Mouse (Mus musculus): Measurements from ENCODE around the gene Snapin. TPM values are rescaled to one million over a fixed set of nuclear protein-coding genes. Genes with fewer than 3 reads are reported as not detected.

Snapin gene
- polyA plus RNA-seq, 1 experiment from 2014 or later, result 79.6 TPM

GRCm38 (mm10) chr3:90513796-90514590 lies 23.2 kb upstream of the Snapin start, which contains the start of the genes S100a1 and S100a13:
TSS of gene S100a1 (minus strand) at chr3:90514392.
TSS of gene S100a13 (plus strand) at chr3:90514435.
- Histone ChIP-seq H3K4me3 (replicated peaks; ENCODE audit: low read depth, low read length) (peak within 1 kb of the TSS; percentile 46), H3K4me1 (replicated peaks; ENCODE audit: insufficient read depth, low read length) (peaks cover 16% of the 10 kb centered on the region), H3K4me2 (ENCODE audit: low read length) (peak within 1 kb of the TSS; percentile 84), H3K36me3 (ENCODE audit: insufficient read depth, low read length) (no peaks in the 10 kb centered on the region), H3K9me3 (replicated peaks; ENCODE audit: low read length) (no peaks in the 10 kb centered on the region), H3K27ac (peak within 1 kb of the TSS; percentile 81), H3K9ac (ENCODE audit: low read depth, low read length) (peak within 1 kb of the TSS; percentile 58), H3K27me3 (ENCODE audit: insufficient read depth, low read length) (no peaks in the 10 kb centered on the region)
- peak; percentile 82 for DNase-seq (ENCODE audit: low spot score)
- peak; percentile 65 for ATAC-seq (replicated peaks; ENCODE audit: low FRiP score, low read depth)
- TF ChIP-seq CTCF (IDR thresholded peaks at IDR 0.05; ENCODE audit: low read depth), result peak; percentile 61; the same call in 1 of the 2 replicates
- 3% methylated on average over 25 of the region's 25 CpGs for WGBS

- no peaks in the 10 kb centered on the region for H3K36me3 ChIP-seq (ENCODE audit: insufficient read depth, low read length)
- H3K9me3 ChIP-seq (replicated peaks; ENCODE audit: low read length), result no peaks in the 10 kb centered on the region
- ATAC-seq (replicated peaks; ENCODE audit: low FRiP score, low read depth) (no peak), DNase-seq (ENCODE audit: low spot score) (peak; percentile 27)
- 57% methylated on average over 9 of the region's 9 CpGs for WGBS
- H3K27me3 ChIP-seq (ENCODE audit: insufficient read depth, low read length), result no peaks in the 10 kb centered on the region
- H3K4me2 ChIP-seq (ENCODE audit: low read length), result peak overlapping the region; percentile 84
- H3K4me3 ChIP-seq (replicated peaks; ENCODE audit: low read depth, low read length), result peak overlapping the region; percentile 46; the same call in 1 of the 2 replicates
- peak overlapping the region; percentile 81 for H3K27ac ChIP-seq
- H3K4me1 ChIP-seq (replicated peaks; ENCODE audit: insufficient read depth, low read length), result peaks cover 16% of the 10 kb centered on the region
- TF ChIP-seq CTCF (IDR thresholded peaks at IDR 0.05; ENCODE audit: low read depth), result no peak
- H3K9ac ChIP-seq (ENCODE audit: low read depth, low read length), result 0 out of 2 replicates have a peak overlapping the region, but pooled peaks have one; percentile 58
Measured at GRCm38 (mm10) chr3:90512948-90513642, 22.3 kb upstream of the Snapin start.

GRCm38 (mm10) chr3:90512276-90512675 lies 21.4 kb upstream of the Snapin start:
- H3K9ac ChIP-seq (ENCODE audit: low read depth, low read length), result no peak overlapping the region
- DNase-seq (ENCODE audit: low spot score) (no peak), ATAC-seq (replicated peaks; ENCODE audit: low FRiP score, low read depth) (no peak)
- peaks cover 16% of the 10 kb centered on the region for H3K4me1 ChIP-seq (replicated peaks; ENCODE audit: insufficient read depth, low read length)
- WGBS, result 77% methylated on average over 5 of the region's 5 CpGs
- no peak overlapping the region for H3K4me3 ChIP-seq (replicated peaks; ENCODE audit: low read depth, low read length)
- no peak for TF ChIP-seq CTCF (IDR thresholded peaks at IDR 0.05; ENCODE audit: low read depth)
- no peak overlapping the region for H3K4me2 ChIP-seq (ENCODE audit: low read length)
- H3K36me3 ChIP-seq (ENCODE audit: insufficient read depth, low read length), result no peaks in the 10 kb centered on the region
- H3K9me3 ChIP-seq (replicated peaks; ENCODE audit: low read length), result no peaks in the 10 kb centered on the region
- no peak overlapping the region for H3K27ac ChIP-seq
- no peaks in the 10 kb centered on the region for H3K27me3 ChIP-seq (ENCODE audit: insufficient read depth, low read length)

GRCm38 (mm10) chr3:90509747-90510123 lies 18.9 kb upstream of the Snapin start:
- Histone ChIP-seq H3K4me1 (replicated peaks; ENCODE audit: insufficient read depth, low read length) (peaks cover 6% of the 10 kb centered on the region), H3K9ac (ENCODE audit: low read depth, low read length) (no peak overlapping the region), H3K36me3 (ENCODE audit: insufficient read depth, low read length) (peaks cover 11% of the 10 kb centered on the region), H3K27ac (peak overlapping the region; percentile 98), H3K27me3 (ENCODE audit: insufficient read depth, low read length) (no peaks in the 10 kb centered on the region), H3K4me3 (replicated peaks; ENCODE audit: low read depth, low read length) (peak overlapping the region; percentile 95), H3K4me2 (ENCODE audit: low read length) (peak overlapping the region; percentile 76), H3K9me3 (replicated peaks; ENCODE audit: low read length) (no peaks in the 10 kb centered on the region)
- 26% methylated on average over 2 of the region's 2 CpGs for WGBS
- no peak for TF ChIP-seq CTCF (IDR thresholded peaks at IDR 0.05; ENCODE audit: low read depth)
- DNase-seq (ENCODE audit: low spot score) (no peak), ATAC-seq (replicated peaks; ENCODE audit: low FRiP score, low read depth) (no peak)

DNA sequence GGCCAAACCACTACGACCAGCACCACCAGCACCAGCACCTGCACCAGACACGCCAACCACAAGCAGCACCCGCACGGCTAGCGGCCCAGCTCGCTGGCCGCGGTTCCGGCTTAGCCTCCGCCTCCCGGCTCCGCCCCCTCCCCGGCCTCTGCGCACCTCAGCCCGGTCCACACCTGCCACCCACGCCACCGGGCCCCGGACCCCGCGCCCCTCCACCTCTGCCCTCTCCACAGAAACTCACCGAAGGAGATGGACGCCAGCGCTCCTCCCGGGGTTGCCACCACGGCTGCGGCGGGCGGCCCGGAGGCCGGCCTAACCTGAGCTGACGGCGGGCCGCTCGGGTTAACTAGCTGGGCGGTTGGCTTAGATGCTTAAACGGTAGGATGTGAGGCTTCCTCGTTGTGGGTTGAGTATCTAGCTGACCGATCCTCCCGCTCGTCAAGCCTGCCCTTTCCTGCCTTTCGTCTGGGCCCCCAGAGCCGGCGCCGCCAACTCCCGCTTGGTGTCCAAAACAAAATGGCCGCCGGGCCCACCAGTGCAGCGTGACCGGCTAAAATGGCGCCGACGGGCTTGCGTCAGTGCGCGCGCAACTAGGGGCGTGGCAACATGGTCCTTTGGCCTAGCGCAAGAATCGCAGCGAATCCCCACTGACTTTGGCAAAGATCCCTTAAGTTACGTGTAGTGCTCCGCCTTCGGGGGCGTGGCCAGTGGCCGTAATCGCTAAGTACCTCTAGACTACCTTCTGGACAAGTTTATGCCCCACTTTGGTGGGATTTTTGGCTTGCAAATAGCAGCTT lies 18.3 kb upstream of the Snapin start, which contains the start of gene Chtop:
Gene Chtop, minus strand, starts transcription at position 549 of the 797 bp plus-strand sequence.
- Histone ChIP-seq H3K36me3 (ENCODE audit: insufficient read depth, low read length) (peaks cover 14% of the 10 kb centered on the region), H3K9me3 (replicated peaks; ENCODE audit: low read length) (no peaks in the 10 kb centered on the region), H3K27me3 (ENCODE audit: insufficient read depth, low read length) (no peaks in the 10 kb centered on the region), H3K27ac (peak within 1 kb of the TSS; percentile 98), H3K4me2 (ENCODE audit: low read length) (peak within 1 kb of the TSS; percentile 76), H3K4me3 (replicated peaks; ENCODE audit: low read depth, low read length) (peak within 1 kb of the TSS; percentile 95), H3K4me1 (replicated peaks; ENCODE audit: insufficient read depth, low read length) (peaks cover 6% of the 10 kb centered on the region), H3K9ac (ENCODE audit: low read depth, low read length) (peak within 1 kb of the TSS; percentile 99)
- 0 out of 2 replicates have a peak, but pooled peaks have one; percentile 1 for TF ChIP-seq CTCF (IDR thresholded peaks at IDR 0.05; ENCODE audit: low read depth)
- ATAC-seq (replicated peaks; ENCODE audit: low FRiP score, low read depth), result peak; percentile 92
- DNase-seq (ENCODE audit: low spot score), result peak; percentile 99
- WGBS, result under 1% methylated on average over 64 of the region's 66 CpGs
